In the genomic region with DNA sequence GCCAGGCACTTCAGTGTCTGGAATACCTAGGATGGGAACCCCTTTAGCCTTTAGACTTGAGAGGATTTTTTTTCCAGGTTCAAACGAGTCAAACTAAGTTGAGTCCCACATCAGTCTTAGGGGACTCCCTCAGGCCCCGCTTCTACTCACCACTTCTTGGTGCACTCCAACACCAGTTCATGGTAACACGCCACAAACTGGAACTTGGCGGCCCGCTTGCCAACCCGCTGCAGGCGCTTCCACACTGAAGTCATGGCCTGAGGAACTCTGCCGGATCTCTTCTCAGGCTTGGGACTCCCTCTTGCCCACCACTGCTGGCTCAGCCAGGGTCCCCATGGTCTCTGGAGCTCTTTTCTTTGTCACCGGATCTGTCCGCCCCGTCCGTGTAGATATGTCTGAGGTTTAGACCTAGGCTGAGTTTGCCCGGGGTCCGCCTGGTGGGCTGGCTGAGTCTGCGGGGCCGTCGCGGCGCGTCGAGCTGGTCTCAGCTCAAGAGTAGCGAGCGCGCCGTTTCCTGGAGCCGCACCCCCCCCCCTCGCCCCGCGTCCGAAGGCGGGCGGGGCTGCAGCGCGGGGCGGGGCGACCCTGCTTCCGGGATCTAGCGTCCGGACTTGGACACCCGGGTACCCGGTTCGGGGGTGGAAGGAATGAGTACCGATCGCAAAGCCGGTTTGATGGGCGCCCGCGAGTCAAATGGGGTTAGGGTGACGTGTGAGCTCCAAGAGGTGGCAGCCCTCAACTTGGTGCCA, we compare ENCODE assay signal across 8 mouse cellular contexts. TPM values are rescaled to one million over a fixed set of nuclear protein-coding genes. Genes with fewer than 3 reads are reported as not detected.
DNase-seq lines count a peak whose midpoint lies in the region; ATAC-seq lines count a peak whose summit lies in the region.

Gene Ehbp1l1, minus strand, starts transcription at position 551 of the 749 bp plus-strand sequence.

- H3K4me3 ChIP-seq in forebrain, embryonic 11.5 days (ENCODE audit: low read depth, low read length) = peak within 1 kb of the TSS; percentile 96

- no peaks in the 10 kb centered on the region; the same call in 1 of the 2 replicates for H3K36me3 ChIP-seq in forebrain, embryonic 11.5 days (ENCODE audit: control insufficient read depth, insufficient read depth, low read length)

- 17% methylated on average over 38 of the region's 49 CpGs for WGBS in forebrain, embryonic 11.5 days

- peak within 1 kb of the TSS; percentile 47 for H3K9ac ChIP-seq in forebrain, embryonic 11.5 days (ENCODE audit: low read length)

- H3K4me1 ChIP-seq in forebrain, embryonic 11.5 days (replicated peaks; ENCODE audit: control insufficient read depth, insufficient read depth, low read length) = peaks cover 26% of the 10 kb centered on the region; the same call in 1 of the 2 replicates

- ATAC-seq in forebrain, embryonic 11.5 days (replicated peaks; ENCODE audit: low FRiP score) = no peak

- H3K27ac ChIP-seq in forebrain, embryonic 11.5 days (ENCODE audit: low read depth, low read length) = no peak within 1 kb of the TSS

- no peaks in the 10 kb centered on the region for H3K9me3 ChIP-seq in forebrain, embryonic 11.5 days (ENCODE audit: control insufficient read depth, low read length)

- H3K27me3 ChIP-seq in forebrain, embryonic 11.5 days (ENCODE audit: control insufficient read depth, insufficient read depth, low read length) = no peaks in the 10 kb centered on the region

- peak; percentile 85 for DNase-seq in CD4-positive helper T cell, adult 2 months (ENCODE audit: low read depth, low spot score)
- peak; percentile 72 for DNase-seq in ZHBTc4 (ENCODE audit: low read depth, low spot score)
- peak; percentile 79 for DNase-seq in forebrain, embryonic 11.5 days (ENCODE audit: low spot score)
- peak; percentile 60 for DNase-seq in heart, postnatal 25 days (ENCODE audit: low spot score)
- DNase-seq in layer of hippocampus, postnatal 10 days (ENCODE audit: low spot score in 2 of 2) = peak in 1 of 2 experiments; percentile 45
- DNase-seq in lung, postnatal 14 days = peak; percentile 83
- peak; percentile 73 to 76 for DNase-seq in spleen, postnatal 14 days (ENCODE audit: low spot score in 2 of 2)
- no peak for DNase-seq in right cerebral cortex, postnatal 10 days (ENCODE audit: low spot score in 2 of 2)

- H3K4me2 ChIP-seq in forebrain, embryonic 11.5 days (ENCODE audit: low read depth, low read length, severe bottlenecking) = peak within 1 kb of the TSS; percentile 91

- intact Hi-C loops in heart, postnatal 25 days (cut with DNase I) = loop anchor here (5.0 kb wide), 2 partner anchors 79 to 121 kb away; no protein-coding TSS in a partner anchor

RNA-seq across cellular contexts. Expression of gene Ehbp1l1, which starts in this region (rescaled TPM):
- 6.8 and 7.4 TPM in 2 replicates for polyA plus RNA-seq in forebrain, embryonic 11.5 days (2014; fragmentation: Nextera tagmentation; extraction: Ambion mirVana)
- 100 to 1,000 TPM; 140 to 149 TPM for total RNA-seq in heart, postnatal 25 days (2021)
- 10 to 100 TPM; 33.4 to 41.1 TPM for total RNA-seq in layer of hippocampus, postnatal 10 days (2021)

Comparison
In these comparisons a context has a peak if more than half of its experiments do, and no peak if none do; other contexts are left out.
1. DNase-seq: peak in CD4-positive helper T cell, adult 2 months (single experiment), ZHBTc4 (single experiment), forebrain, embryonic 11.5 days (single experiment), heart, postnatal 25 days (single experiment), lung, postnatal 14 days (single experiment) and spleen, postnatal 14 days (2 of 2); none in right cerebral cortex, postnatal 10 days (0 of 2).